In the genomic region with DNA sequence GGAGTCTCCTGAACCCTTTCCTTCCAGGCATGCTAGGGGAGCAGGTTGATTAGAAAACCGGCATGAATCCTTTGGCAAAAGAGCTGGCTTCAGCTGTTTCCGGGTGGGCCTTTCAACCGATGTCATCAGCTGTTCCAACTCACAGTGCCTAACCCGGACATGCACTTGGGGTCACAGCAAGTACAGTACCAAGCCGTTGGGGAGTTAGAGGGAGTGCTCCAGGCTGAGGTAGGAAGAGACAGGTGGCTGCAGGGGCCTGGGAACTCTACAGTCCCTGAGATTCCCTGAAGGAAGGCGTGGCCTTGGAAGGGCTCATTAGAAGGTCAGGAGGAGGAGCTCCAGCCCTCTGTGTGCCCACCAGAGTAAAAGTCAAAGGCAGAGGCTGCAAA, we compare ENCODE assay signal across 7 mouse cellular contexts. TPM values are rescaled to one million over a fixed set of nuclear protein-coding genes. Genes with fewer than 3 reads are reported as not detected.
DNase-seq lines count a peak whose midpoint lies in the region; ATAC-seq lines count a peak whose summit lies in the region.

No protein-coding gene starts in this region.

- no peak for ATAC-seq in megakaryocyte, adult 5-6 weeks (ENCODE audit: poor library complexity, severe bottlenecking)
- ATAC-seq in forebrain, embryonic 12.5 days (ENCODE audit: low FRiP score) = peak; percentile 42; the same call in 1 of the 2 replicates
- ATAC-seq in intestine, embryonic 16.5 days = peak; percentile 54
- ATAC-seq in stomach, embryonic 14.5 days (ENCODE audit: insufficient number of reproducible peaks, insufficient read depth, low FRiP score, low read depth) = peak; percentile 42

- H3K9me3 ChIP-seq in megakaryocyte, embryonic 14.5 days = no peaks in the 10 kb centered on the region
- H3K9me3 ChIP-seq in forebrain, embryonic 12.5 days = no peaks in the 10 kb centered on the region
- no peaks in the 10 kb centered on the region for H3K9me3 ChIP-seq in intestine, embryonic 16.5 days (ENCODE audit: control insufficient read depth, low read length)
- no peaks in the 10 kb centered on the region for H3K9me3 ChIP-seq in stomach, embryonic 14.5 days (ENCODE audit: control insufficient read depth, low read depth, low read length)

- no peak overlapping the region for H3K4me2 ChIP-seq in forebrain, embryonic 12.5 days
- no peak overlapping the region for H3K4me2 ChIP-seq in intestine, embryonic 16.5 days (ENCODE audit: low read depth, low read length)
- no peak overlapping the region for H3K4me2 ChIP-seq in stomach, embryonic 14.5 days (replicated peaks; ENCODE audit: low read depth, low read length)

- peaks cover 3% of the 10 kb centered on the region for H3K27me3 ChIP-seq in megakaryocyte, embryonic 14.5 days (replicated peaks)
- H3K27me3 ChIP-seq in forebrain, embryonic 12.5 days = no peaks in the 10 kb centered on the region
- no peaks in the 10 kb centered on the region for H3K27me3 ChIP-seq in intestine, embryonic 16.5 days (replicated peaks; ENCODE audit: control insufficient read depth, insufficient read depth, low read length)
- no peaks in the 10 kb centered on the region for H3K27me3 ChIP-seq in stomach, embryonic 14.5 days (ENCODE audit: control insufficient read depth, insufficient read depth, low read length)

- no peak overlapping the region for H3K9ac ChIP-seq in forebrain, embryonic 12.5 days
- no peak overlapping the region for H3K9ac ChIP-seq in intestine, embryonic 16.5 days (ENCODE audit: low read depth, low read length)
- H3K9ac ChIP-seq in stomach, embryonic 14.5 days (replicated peaks; ENCODE audit: low read depth, low read length) = no peak overlapping the region

- peaks cover 36% of the 10 kb centered on the region for H3K4me1 ChIP-seq in megakaryocyte, embryonic 14.5 days
- 0 out of 2 replicates have a peak, but pooled peaks cover 3% of the 10 kb centered on the region for H3K4me1 ChIP-seq in forebrain, embryonic 12.5 days
- peaks cover 4% of the 10 kb centered on the region; the same call in 1 of the 2 replicates for H3K4me1 ChIP-seq in intestine, embryonic 16.5 days (ENCODE audit: control insufficient read depth, insufficient read depth, low read length)
- H3K4me1 ChIP-seq in stomach, embryonic 14.5 days (ENCODE audit: control insufficient read depth, insufficient read depth, low read length) = 0 out of 2 replicates have a peak, but pooled peaks cover 3% of the 10 kb centered on the region

- H3K36me3 ChIP-seq in megakaryocyte, embryonic 14.5 days (replicated peaks; ENCODE audit: low read length) = peaks cover 56% of the 10 kb centered on the region
- H3K36me3 ChIP-seq in forebrain, embryonic 12.5 days (replicated peaks) = no peaks in the 10 kb centered on the region
- no peaks in the 10 kb centered on the region for H3K36me3 ChIP-seq in intestine, embryonic 16.5 days (ENCODE audit: control insufficient read depth, insufficient read depth, low read length)
- H3K36me3 ChIP-seq in stomach, embryonic 14.5 days (ENCODE audit: control insufficient read depth, insufficient read depth, low read length) = no peaks in the 10 kb centered on the region

- 59% methylated on average over 6 of the region's 6 CpGs for WGBS in forebrain, embryonic 12.5 days
- WGBS in intestine, embryonic 16.5 days = 48% methylated on average over 6 of the region's 6 CpGs
- WGBS in stomach, embryonic 14.5 days = 36% methylated on average over 6 of the region's 6 CpGs

- no peak overlapping the region for H3K27ac ChIP-seq in forebrain, embryonic 12.5 days
- no peak overlapping the region for H3K27ac ChIP-seq in intestine, embryonic 16.5 days (ENCODE audit: low read length)
- no peak overlapping the region for H3K27ac ChIP-seq in stomach, embryonic 14.5 days (ENCODE audit: low read length)

- H3K4me3 ChIP-seq in megakaryocyte, embryonic 14.5 days (replicated peaks) = peak overlapping the region; percentile 35
- H3K4me3 ChIP-seq in forebrain, embryonic 12.5 days (replicated peaks) = no peak overlapping the region
- H3K4me3 ChIP-seq in intestine, embryonic 16.5 days (ENCODE audit: low read length) = no peak overlapping the region
- H3K4me3 ChIP-seq in stomach, embryonic 14.5 days (ENCODE audit: low read depth, low read length) = no peak overlapping the region

- DNase-seq in spleen, postnatal 4 days (ENCODE audit: low spot score in 2 of 2) = no peak
- no peak for DNase-seq in left cerebral cortex, adult 11 months (ENCODE audit: low spot score)

RNA-seq across cellular contexts. Expression of gene Vps13d, which starts 20.0 kb away (rescaled TPM):
- polyA plus RNA-seq in megakaryocyte, embryonic 14.5 days (2012; ENCODE audit: insufficient read depth, low replicate concordance) = 1.7 and 20.6 TPM in 2 replicates
- total RNA-seq in megakaryocyte, adult 5-6 weeks (2015) = 22.2 and 24.0 TPM in 2 replicates
- total RNA-seq in megakaryocyte, adult 5-6 weeks (2017) = 40.0 and 59.4 TPM in 2 replicates
- 5.7 and 7.0 TPM in 2 replicates for polyA plus RNA-seq in forebrain, embryonic 12.5 days (2016; fragmentation: Nextera tagmentation; extraction: Ambion mirVana)
- 10.0 and 11.4 TPM in 2 replicates for polyA plus RNA-seq in intestine, embryonic 16.5 days (2015; fragmentation: Nextera tagmentation; extraction: Ambion mirVana)
- polyA plus RNA-seq in stomach, embryonic 14.5 days (2014; fragmentation: Nextera tagmentation; extraction: Ambion mirVana) = 14.7 and 15.0 TPM in 2 replicates

RNA-seq across cellular contexts. Expression of gene Tnfrsf1b, which starts 31.9 kb away (rescaled TPM):
- polyA plus RNA-seq in megakaryocyte, embryonic 14.5 days (2012; ENCODE audit: insufficient read depth, low replicate concordance) = 2.3 and 9.7 TPM in 2 replicates
- 107 and 112 TPM in 2 replicates for total RNA-seq in megakaryocyte, adult 5-6 weeks (2015)
- total RNA-seq in megakaryocyte, adult 5-6 weeks (2017) = 113 and 122 TPM in 2 replicates
- polyA plus RNA-seq in forebrain, embryonic 12.5 days (2016; fragmentation: Nextera tagmentation; extraction: Ambion mirVana) = 1.3 and 1.6 TPM in 2 replicates
- 6.0 and 6.3 TPM in 2 replicates for polyA plus RNA-seq in intestine, embryonic 16.5 days (2015; fragmentation: Nextera tagmentation; extraction: Ambion mirVana)
- polyA plus RNA-seq in stomach, embryonic 14.5 days (2014; fragmentation: Nextera tagmentation; extraction: Ambion mirVana) = 3.2 and 3.6 TPM in 2 replicates
